Mouse (Mus musculus): ENCODE measurements around the gene Arhgef39. TPM values are rescaled to one million over a fixed set of nuclear protein-coding genes. Genes with fewer than 3 reads are reported as not detected.
A peak's percentile ranks its signal among the peaks of the same experiment; 100 is the strongest.

Gene Arhgef39
- polyA plus RNA-seq, 1 experiment, result not detected

DNA sequence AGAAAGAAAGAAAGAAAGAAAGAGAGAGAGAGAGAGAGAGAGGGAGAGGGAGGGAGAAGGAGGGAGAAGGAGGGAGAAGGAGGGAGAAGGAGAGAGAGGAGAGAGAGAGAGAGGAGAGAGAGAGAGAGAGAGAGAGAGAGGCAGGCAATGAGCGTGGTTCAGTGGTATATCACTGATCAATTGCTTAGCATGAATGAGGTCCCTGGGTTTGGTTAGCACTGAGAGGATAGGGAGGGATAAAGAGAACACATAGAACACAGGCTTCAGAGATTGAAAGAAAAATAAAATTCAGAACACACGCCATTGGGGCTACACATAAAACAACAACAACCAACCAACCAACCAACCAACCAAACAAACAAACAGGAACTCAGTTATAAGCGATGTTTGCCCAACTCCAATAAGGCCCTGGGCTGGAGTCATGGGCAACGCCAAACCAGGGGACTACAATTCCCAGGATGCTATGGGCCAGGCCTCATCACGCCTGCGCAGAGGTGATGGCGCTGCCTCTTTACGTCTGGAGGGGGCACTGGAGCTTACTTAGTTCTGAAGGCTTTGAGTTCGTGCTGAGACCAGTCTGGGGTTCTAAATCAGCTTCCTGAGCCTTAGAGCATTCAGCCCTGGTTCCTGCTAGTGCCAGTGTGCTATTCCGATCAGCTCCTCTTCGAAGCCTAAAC is 21.5 kb downstream of the Arhgef39 start:
- no peak for TF ChIP-seq POLR2A (IDR thresholded peaks at IDR 0.05; ENCODE audit: insufficient read depth, low read depth, low read length)
- 0 out of 2 replicates have a peak, but pooled peaks have one; percentile 19 for TF ChIP-seq CTCF (IDR thresholded peaks at IDR 0.05; ENCODE audit: insufficient read depth, low read depth, low read length)
- Histone ChIP-seq H3K4me3 (ENCODE audit: insufficient read depth, low read depth, low read length) (peak overlapping the region; percentile 28), H3K27ac (ENCODE audit: insufficient read depth, low read depth, low read length) (no peak overlapping the region), H3K4me1 (ENCODE audit: control insufficient read depth, insufficient read depth, low read length) (0 out of 2 replicates have a peak, but pooled peaks cover 6% of the 10 kb centered on the region)
- 21% methylated on average over 11 of the region's 11 CpGs for WGBS

DNA sequence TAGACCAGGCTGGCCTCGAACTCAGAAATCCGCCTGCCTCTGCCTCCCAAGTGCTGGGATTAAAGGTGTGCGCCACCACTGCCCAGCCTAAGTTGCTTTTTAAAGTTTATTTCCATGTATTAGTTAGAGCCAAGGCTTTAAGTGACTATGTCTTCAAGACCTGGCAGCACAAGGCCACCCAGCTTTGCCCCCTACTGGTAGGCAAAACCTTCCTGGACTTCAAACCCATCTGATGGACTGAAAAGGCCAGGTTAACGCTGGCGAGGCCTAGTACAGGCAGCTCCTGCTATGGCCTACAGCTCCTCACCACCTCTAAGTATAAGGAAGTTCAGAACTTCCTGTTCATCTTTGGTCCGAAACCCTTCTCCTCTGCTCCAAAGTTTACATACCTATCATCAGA is 22.9 kb downstream of the Arhgef39 start:
- no peak for TF ChIP-seq CTCF (IDR thresholded peaks at IDR 0.05; ENCODE audit: insufficient read depth, low read depth, low read length)
- Histone ChIP-seq H3K4me1 (ENCODE audit: control insufficient read depth, insufficient read depth, low read length) (0 out of 2 replicates have a peak, but pooled peaks cover 6% of the 10 kb centered on the region), H3K27ac (ENCODE audit: insufficient read depth, low read depth, low read length) (no peak overlapping the region), H3K4me3 (ENCODE audit: insufficient read depth, low read depth, low read length) (no peak overlapping the region)
- WGBS, result 92% methylated on average over 6 of the region's 6 CpGs

DNA sequence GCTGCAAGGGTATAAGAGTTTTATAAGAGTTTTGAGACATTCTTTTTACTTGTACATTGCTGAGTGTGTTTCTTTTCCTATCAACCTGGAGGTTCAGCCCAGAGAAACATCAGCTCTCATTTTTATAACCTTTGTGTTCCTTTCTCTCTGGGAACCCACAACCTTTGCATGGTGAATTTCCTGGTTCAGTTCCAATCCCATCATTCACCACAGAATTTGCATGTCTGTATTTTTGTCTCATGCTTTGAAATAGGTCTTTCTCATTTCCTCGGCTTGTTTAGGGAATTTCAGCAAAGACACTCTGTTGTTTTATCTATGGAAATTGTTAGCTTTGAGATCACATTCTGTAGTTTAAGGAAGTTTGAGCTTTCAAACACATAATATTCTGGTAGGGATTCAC is 25.9 kb downstream of the Arhgef39 start:
- 0 out of 2 replicates have a peak, but pooled peaks cover 4% of the 10 kb centered on the region for H3K4me1 ChIP-seq (ENCODE audit: control insufficient read depth, insufficient read depth, low read length)
- H3K4me3 ChIP-seq (ENCODE audit: insufficient read depth, low read depth, low read length), result no peak overlapping the region
- WGBS, result 50% methylated on average over 1 of the region's 1 CpGs
- no peak for TF ChIP-seq CTCF (IDR thresholded peaks at IDR 0.05; ENCODE audit: insufficient read depth, low read depth, low read length)
- TF ChIP-seq POLR2A (IDR thresholded peaks at IDR 0.05; ENCODE audit: insufficient read depth, low read depth, low read length), result no peak
- no peak overlapping the region for H3K27ac ChIP-seq (ENCODE audit: insufficient read depth, low read depth, low read length)

DNA sequence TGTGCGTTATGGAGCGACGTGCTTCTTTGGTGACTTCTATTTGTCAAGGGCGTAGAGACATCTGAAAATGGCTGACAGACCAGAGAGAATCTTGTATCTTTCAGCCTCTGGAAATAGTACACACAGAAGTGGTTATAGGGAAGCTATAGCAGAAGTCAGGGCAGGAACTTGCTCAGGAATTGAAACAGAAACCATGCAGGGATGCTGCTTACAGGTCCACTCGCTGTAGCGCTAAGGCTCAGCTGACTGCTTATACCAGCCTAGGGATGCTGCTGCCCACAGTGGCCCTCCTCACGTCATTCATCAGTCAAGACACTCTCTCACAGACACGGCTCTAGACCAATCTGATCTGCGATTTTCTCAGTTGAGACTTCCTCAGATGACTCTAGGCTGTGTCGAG is 29.2 kb downstream of the Arhgef39 start:
- WGBS, result 93% methylated on average over 10 of the region's 10 CpGs
- TF ChIP-seq CTCF (IDR thresholded peaks at IDR 0.05; ENCODE audit: insufficient read depth, low read depth, low read length) (no peak), POLR2A (IDR thresholded peaks at IDR 0.05; ENCODE audit: insufficient read depth, low read depth, low read length) (no peak)
- Histone ChIP-seq H3K27ac (ENCODE audit: insufficient read depth, low read depth, low read length) (no peak overlapping the region), H3K4me3 (ENCODE audit: insufficient read depth, low read depth, low read length) (no peak overlapping the region), H3K4me1 (ENCODE audit: control insufficient read depth, insufficient read depth, low read length) (0 out of 2 replicates have a peak, but pooled peaks cover 3% of the 10 kb centered on the region)

DNA sequence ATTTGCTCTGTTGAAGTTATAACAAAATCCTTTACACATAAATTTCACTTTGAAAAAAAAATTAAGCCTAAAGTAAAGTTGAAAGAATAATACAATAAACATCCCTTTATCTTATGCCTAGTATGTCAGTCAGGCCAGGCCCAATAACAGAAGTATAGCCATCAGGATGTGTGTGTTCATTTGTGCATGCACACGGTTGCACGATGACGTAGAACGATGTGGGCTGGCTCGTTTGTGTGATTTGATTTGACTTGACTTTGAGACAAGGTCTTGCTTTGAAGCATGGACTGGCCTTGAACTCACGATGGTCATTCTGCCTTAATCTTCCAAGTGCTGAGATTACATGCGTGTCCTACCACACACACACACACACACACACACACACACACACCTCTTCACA is 32.6 kb downstream of the Arhgef39 start:
- TF ChIP-seq CTCF (IDR thresholded peaks at IDR 0.05; ENCODE audit: insufficient read depth, low read depth, low read length), result no peak
- no peak for TF ChIP-seq POLR2A (IDR thresholded peaks at IDR 0.05; ENCODE audit: insufficient read depth, low read depth, low read length)
- H3K4me1 ChIP-seq (ENCODE audit: control insufficient read depth, insufficient read depth, low read length), result 0 out of 2 replicates have a peak, but pooled peaks cover 3% of the 10 kb centered on the region
- H3K27ac ChIP-seq (ENCODE audit: insufficient read depth, low read depth, low read length), result no peak overlapping the region
- no peak overlapping the region for H3K4me3 ChIP-seq (ENCODE audit: insufficient read depth, low read depth, low read length)
- 92% methylated on average over 7 of the region's 7 CpGs for WGBS

DNA sequence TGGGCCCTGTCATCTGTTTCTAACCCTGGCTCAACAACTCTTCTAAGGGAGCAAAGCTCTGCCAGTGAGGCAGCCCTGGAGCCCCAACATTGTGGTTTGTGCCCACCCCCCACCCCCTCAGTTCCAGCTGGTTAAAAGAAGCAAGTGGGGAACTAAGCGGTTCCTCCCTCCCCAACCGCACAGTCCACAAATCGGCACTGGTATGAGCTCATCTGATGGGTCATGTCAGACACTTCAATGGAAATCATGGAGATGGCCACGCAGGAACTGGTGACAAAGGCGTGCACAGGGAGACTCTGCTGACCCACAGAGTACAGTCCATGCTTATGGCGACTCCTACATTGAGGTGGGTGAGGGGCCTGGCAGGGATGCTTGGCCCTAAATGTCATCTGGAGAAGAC is 33.6 kb downstream of the Arhgef39 start:
- TF ChIP-seq CTCF (IDR thresholded peaks at IDR 0.05; ENCODE audit: insufficient read depth, low read depth, low read length) (no peak), POLR2A (IDR thresholded peaks at IDR 0.05; ENCODE audit: insufficient read depth, low read depth, low read length) (no peak)
- WGBS, result 83% methylated on average over 6 of the region's 6 CpGs
- no peak overlapping the region for H3K4me3 ChIP-seq (ENCODE audit: insufficient read depth, low read depth, low read length)
- H3K27ac ChIP-seq (ENCODE audit: insufficient read depth, low read depth, low read length), result no peak overlapping the region
- 0 out of 2 replicates have a peak, but pooled peaks cover 3% of the 10 kb centered on the region for H3K4me1 ChIP-seq (ENCODE audit: control insufficient read depth, insufficient read depth, low read length)

DNA sequence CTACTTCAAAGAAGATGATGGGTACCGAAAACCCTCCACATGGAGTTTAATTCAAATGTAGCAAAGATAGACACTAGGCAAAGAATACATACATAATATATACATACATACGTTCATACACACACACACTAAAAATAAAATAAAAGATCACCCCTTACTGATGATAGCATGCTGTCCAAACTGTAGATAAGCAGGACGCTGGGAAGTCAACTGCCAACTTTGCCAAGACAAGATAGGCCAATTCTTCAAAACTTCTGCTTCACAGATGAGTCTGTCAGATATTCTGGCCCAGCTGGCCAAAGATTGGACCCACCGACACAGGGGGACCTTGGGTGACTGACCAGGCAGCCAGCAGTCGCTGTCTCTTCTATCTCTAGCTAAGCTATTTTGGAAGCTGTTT is 36.4 kb downstream of the Arhgef39 start:
- WGBS, result 92% methylated on average over 5 of the region's 5 CpGs

DNA sequence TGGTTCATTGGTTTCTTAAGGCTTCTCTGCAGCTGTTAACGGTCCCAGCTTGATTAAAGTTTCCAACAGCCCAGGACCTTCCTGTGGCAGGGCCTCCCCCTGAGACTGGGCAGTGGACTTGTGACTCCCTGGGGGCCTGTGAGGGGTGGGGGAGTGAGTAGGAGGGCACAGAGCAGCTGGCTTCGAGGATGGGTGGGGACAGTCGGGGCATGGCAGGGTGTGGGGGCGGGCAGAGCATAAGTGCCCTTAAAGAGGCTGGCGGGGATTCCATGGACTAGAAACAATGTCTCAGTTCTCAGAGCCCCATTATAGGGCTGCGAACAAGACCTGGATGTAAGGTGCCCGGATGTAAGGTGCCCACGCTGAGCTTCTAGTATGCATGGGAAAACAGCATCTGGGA is 42.4 kb downstream of the Arhgef39 start:
- Histone ChIP-seq H3K4me1 (ENCODE audit: control insufficient read depth, insufficient read depth, low read length) (peaks cover 24% of the 10 kb centered on the region), H3K4me3 (ENCODE audit: insufficient read depth, low read depth, low read length) (no peak overlapping the region), H3K27ac (ENCODE audit: insufficient read depth, low read depth, low read length) (no peak overlapping the region)
- 32% methylated on average over 8 of the region's 8 CpGs for WGBS
- TF ChIP-seq POLR2A (IDR thresholded peaks at IDR 0.05; ENCODE audit: insufficient read depth, low read depth, low read length) (no peak), CTCF (IDR thresholded peaks at IDR 0.05; ENCODE audit: insufficient read depth, low read depth, low read length) (no peak)

More for the DNA sequence above, 36.4 kb downstream of the Arhgef39 start:
- 0 out of 2 replicates have a peak, but pooled peaks cover 3% of the 10 kb centered on the region for H3K4me1 ChIP-seq (ENCODE audit: control insufficient read depth, insufficient read depth, low read length)
- H3K27ac ChIP-seq (ENCODE audit: insufficient read depth, low read depth, low read length), result no peak overlapping the region
- TF ChIP-seq CTCF (IDR thresholded peaks at IDR 0.05; ENCODE audit: insufficient read depth, low read depth, low read length) (no peak), POLR2A (IDR thresholded peaks at IDR 0.05; ENCODE audit: insufficient read depth, low read depth, low read length) (no peak)
- H3K4me3 ChIP-seq (ENCODE audit: insufficient read depth, low read depth, low read length), result no peak overlapping the region

DNA sequence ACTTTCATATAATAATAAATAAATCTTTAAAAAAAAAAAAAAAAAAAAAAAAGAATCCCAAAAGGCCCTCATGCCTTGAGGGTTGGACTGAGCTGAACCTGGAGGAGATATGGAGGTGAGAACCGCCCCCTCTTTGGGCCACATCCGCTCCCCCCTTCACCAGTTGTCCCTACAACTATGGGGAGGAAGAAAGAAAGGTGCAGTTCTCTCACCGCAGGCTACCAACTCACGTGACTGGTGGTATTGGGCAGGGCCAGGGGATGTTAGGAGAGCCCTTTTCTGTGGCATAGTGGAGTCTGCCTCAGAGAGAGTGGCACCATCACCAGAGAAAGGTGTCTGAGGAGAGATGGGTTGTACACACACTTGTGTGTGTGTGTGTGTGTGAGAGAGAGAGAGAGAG is 43.0 kb downstream of the Arhgef39 start:
- 55% methylated on average over 4 of the region's 4 CpGs for WGBS
- TF ChIP-seq POLR2A (IDR thresholded peaks at IDR 0.05; ENCODE audit: insufficient read depth, low read depth, low read length) (no peak), CTCF (IDR thresholded peaks at IDR 0.05; ENCODE audit: insufficient read depth, low read depth, low read length) (no peak)

More for the DNA sequence above, 43.0 kb downstream of the Arhgef39 start:
- Histone ChIP-seq H3K4me3 (ENCODE audit: insufficient read depth, low read depth, low read length) (no peak overlapping the region), H3K27ac (ENCODE audit: insufficient read depth, low read depth, low read length) (no peak overlapping the region), H3K4me1 (ENCODE audit: control insufficient read depth, insufficient read depth, low read length) (peaks cover 25% of the 10 kb centered on the region)

All from olfactory bulb, adult 2 months (tissue).